Mouse (Mus musculus) heart, embryonic 12.5 days (tissue): ENCODE data around the gene 4931406C07Rik. TPM values are rescaled to one million over a fixed set of nuclear protein-coding genes. Genes with fewer than 3 reads are reported as not detected.

Source experiments
- ATAC-seq: fragments of 200-750 bp; cut with Nextera tagmentation; 2 replicates; pipeline ENCODE4 v1.8.0; 2017; ENCODE audit warnings: moderate TSS enrichment, moderate library complexity; ENCODE audit not compliant: insufficient number of reproducible peaks, low FRiP score
- H3K27ac ChIP-seq: fragments of 300-500 bp; sonication (generic); 2 replicates; pipeline ENCODE4 v1.5.1; 2016; ENCODE audit warnings: mild to moderate bottlenecking, moderate library complexity; ENCODE audit not compliant: poor library complexity, severe bottlenecking
- H3K27me3 ChIP-seq: fragments of 300-500 bp; sonication (generic); replicated peaks from 2 replicates; pipeline ENCODE4 v1.6.1; 2016; ENCODE audit warnings: mild to moderate bottlenecking, moderate library complexity
- H3K36me3 ChIP-seq: fragments of 300-500 bp; sonication (generic); 2 replicates; pipeline ENCODE4 v1.6.1; 2016; ENCODE audit warnings: mild to moderate bottlenecking, moderate library complexity
- H3K4me1 ChIP-seq: fragments of 300-500 bp; sonication (generic); replicated peaks from 2 replicates; pipeline ENCODE4 v1.6.1; 2016; ENCODE audit warnings: mild to moderate bottlenecking
- H3K4me2 ChIP-seq: fragments of 300-500 bp; sonication (generic); 2 replicates; pipeline ENCODE4 v1.6.1; 2016; ENCODE audit warnings: mild to moderate bottlenecking, moderate library complexity
- H3K4me3 ChIP-seq: fragments of 300-500 bp; sonication (generic); 2 replicates; pipeline ENCODE4 v1.5.1; 2016; ENCODE audit warnings: mild to moderate bottlenecking
- H3K9ac ChIP-seq: fragments of 300-500 bp; sonication (generic); 2 replicates; pipeline ENCODE4 v1.6.1; 2016; ENCODE audit warnings: mild to moderate bottlenecking, moderate library complexity
- H3K9me3 ChIP-seq: fragments of 300-500 bp; sonication (generic); replicated peaks from 2 replicates; pipeline ENCODE4 v1.6.1; 2016; ENCODE audit warnings: mild to moderate bottlenecking, moderate library complexity
- WGBS: fragments of 180-500 bp; shearing (Covaris S2); methylation state at CpG from one replicate; pipeline ENCODE4 v1.1.7; 2016; 5-methylcytosine and 5-hydroxymethylcytosine counted together
- polyA plus RNA-seq: library from polyadenylated mRNA; unstranded; fragments of >200 nt; fragmentation: Nextera tagmentation; extraction: Ambion mirVana; gene quantifications from 2 replicates; pipeline ENCODE4 v1.2.1, GENCODE M21; 2016

4931406C07Rik gene
- polyA plus RNA-seq, 1 experiment from 2014 or later: 6.3 TPM

DNA sequence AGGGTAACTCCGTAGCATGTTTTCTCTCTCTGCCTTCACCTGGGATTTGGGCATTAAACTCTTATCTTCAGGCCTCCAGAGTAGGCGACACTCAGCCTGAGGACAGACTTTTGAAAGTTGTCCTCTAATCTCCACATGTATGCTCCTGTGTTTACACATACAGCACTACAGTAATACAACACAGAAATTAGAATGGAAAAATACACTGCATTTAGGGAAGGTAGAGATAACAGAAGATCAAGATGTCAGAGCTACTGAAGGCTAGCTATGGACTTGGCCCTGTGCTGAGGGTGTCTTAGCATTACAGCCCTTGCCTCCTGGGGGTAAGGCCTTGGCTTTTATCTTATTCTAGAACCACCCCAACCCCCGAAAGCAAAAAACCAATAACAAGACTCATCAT, 17.8 kb downstream of the 4931406C07Rik start:
- Histone ChIP-seq H3K36me3 (peaks cover 7% of the 10 kb centered on the region), H3K27me3 (no peaks in the 10 kb centered on the region), H3K9me3 (no peaks in the 10 kb centered on the region), H3K9ac (no peak overlapping the region), H3K4me3 (no peak overlapping the region), H3K4me1 (no peaks in the 10 kb centered on the region), H3K4me2 (no peak overlapping the region), H3K27ac (no peak overlapping the region)
- ATAC-seq: no peak
- 72% methylated on average over 3 of the region's 3 CpGs for WGBS

DNA sequence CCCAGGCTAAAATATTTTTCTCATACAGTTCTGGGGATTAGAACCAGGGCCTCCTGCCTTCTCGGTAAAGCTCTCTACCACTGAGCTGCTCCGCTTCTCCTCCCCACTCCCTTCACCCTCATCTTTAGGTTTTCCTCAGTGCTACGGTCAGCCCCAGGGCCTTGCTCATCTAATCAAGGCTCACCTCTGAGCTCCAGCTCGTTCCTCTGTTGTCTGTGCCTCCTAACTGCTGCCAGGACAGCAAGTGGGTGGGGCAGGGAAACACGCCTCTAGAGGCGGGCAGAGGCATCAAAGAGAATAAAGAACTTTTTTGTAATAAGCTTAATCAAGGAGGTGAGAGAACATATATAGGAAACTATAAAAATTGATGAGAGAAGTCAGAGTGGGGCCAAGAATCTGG, 18.4 kb downstream of the 4931406C07Rik start:
- 62% methylated on average over 6 of the region's 6 CpGs for WGBS
- no peak overlapping the region for H3K4me3 ChIP-seq
- no peaks in the 10 kb centered on the region for H3K27me3 ChIP-seq
- H3K9ac ChIP-seq: no peak overlapping the region
- H3K4me1 ChIP-seq: no peaks in the 10 kb centered on the region
- H3K36me3 ChIP-seq: peaks cover 7% of the 10 kb centered on the region
- H3K27ac ChIP-seq: no peak overlapping the region
- no peak overlapping the region for H3K4me2 ChIP-seq
- ATAC-seq: no peak
- no peaks in the 10 kb centered on the region for H3K9me3 ChIP-seq

DNA sequence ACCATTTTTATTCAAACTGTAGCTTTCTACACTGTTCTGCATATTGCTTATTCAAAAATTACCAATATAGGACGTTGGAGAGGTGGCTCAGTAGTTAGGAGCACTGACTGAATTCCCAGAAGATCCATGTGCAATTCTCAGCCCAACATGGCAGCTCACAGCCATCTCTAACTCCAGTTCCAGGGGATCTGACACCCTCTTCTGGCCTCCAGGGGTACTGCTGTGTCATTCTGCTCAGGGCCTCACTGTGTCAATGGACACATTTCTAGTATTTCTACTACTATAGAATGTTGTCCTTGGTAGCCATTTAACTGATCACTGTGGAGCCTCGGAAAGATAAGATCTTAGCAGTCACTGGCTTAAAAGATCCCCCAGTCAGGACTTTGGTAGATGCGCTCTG, 20.8 kb downstream of the 4931406C07Rik start:
- Histone ChIP-seq H3K27ac (no peak overlapping the region), H3K36me3 (peaks cover 4% of the 10 kb centered on the region), H3K4me3 (no peak overlapping the region), H3K4me2 (no peak overlapping the region), H3K9me3 (no peaks in the 10 kb centered on the region), H3K4me1 (peaks cover 6% of the 10 kb centered on the region), H3K27me3 (no peaks in the 10 kb centered on the region), H3K9ac (no peak overlapping the region)
- ATAC-seq: no peak
- WGBS: 62% methylated on average over 3 of the region's 3 CpGs

DNA sequence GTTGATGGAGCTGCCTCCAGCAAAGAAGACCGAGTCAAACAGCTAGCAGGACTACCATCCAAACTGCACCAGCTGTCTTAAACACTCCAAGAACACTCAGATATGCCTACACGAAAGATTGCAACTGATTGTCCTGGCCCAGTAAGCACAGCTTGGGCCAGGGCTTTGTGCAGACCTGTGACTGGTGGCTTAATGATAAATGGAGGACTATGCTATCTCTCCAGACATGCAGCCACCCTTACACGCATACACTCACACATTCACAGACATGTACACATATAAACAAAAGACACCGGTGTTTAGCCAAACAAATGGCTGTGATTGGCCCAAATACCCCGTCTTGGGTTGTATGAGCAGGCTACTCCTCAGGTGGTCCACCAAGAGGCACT, 25.8 kb downstream of the 4931406C07Rik start:
- 48% methylated on average over 5 of the region's 5 CpGs for WGBS
- Histone ChIP-seq H3K4me3 (peak overlapping the region; percentile 99), H3K4me2 (peak overlapping the region; percentile 74), H3K9me3 (no peaks in the 10 kb centered on the region), H3K27ac (no peak overlapping the region), H3K36me3 (peaks cover 11% of the 10 kb centered on the region), H3K9ac (peak overlapping the region; percentile 60), H3K27me3 (no peaks in the 10 kb centered on the region), H3K4me1 (peaks cover 21% of the 10 kb centered on the region)
- no peak for ATAC-seq

DNA sequence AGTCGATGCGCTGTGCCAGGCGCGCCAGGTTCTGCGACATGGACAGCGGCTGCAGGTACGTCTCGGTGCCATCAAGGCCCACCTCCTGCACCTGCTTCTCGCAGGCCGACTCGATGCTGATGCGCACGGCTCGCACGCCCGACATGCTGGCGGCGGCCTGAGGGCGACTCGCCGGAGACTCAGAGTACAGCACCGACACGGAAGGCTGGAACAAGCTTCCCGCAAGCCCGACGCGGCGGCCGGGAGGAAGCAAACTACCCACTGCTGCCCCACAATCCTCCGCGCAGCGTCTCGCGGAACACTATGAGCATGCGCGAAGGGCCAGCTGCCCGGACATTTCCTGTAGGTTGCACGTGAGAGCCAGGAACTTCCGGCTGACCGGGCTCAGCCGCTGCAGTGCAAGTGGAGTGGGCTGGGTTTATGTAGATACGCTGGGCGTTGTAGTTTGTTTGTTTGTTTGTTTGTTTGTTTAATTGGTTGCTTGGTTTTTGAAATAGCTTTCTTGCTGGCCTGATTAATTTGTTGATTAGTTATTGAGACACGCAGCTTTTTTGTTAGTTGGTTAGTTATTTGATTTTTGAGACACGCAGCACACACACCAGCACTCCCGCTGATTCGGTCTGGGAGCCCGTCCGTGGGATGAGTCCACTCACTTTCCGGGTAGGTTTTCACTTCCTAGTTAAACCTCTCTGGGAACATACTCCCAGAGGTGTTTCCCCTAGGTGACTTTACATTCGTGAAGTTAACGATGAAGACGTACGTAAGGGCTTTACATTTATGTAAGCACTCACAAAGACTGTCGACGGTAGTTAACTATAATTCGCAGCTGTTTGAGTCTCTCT, 26.4 kb downstream of the 4931406C07Rik start, which contains the start of gene Med17:
TSS of gene Med17 (minus strand) at position 283 of the 842 bp plus-strand sequence.
- ATAC-seq: peak; percentile 96
- Histone ChIP-seq H3K27me3 (no peaks in the 10 kb centered on the region), H3K9ac (peak within 1 kb of the TSS; percentile 98), H3K4me3 (peak within 1 kb of the TSS; percentile 99), H3K4me2 (peak within 1 kb of the TSS; percentile 74), H3K27ac (peak within 1 kb of the TSS; percentile 79), H3K9me3 (no peaks in the 10 kb centered on the region), H3K4me1 (peaks cover 21% of the 10 kb centered on the region), H3K36me3 (peaks cover 17% of the 10 kb centered on the region)
- WGBS: 1% methylated on average over 57 of the region's 57 CpGs

DNA sequence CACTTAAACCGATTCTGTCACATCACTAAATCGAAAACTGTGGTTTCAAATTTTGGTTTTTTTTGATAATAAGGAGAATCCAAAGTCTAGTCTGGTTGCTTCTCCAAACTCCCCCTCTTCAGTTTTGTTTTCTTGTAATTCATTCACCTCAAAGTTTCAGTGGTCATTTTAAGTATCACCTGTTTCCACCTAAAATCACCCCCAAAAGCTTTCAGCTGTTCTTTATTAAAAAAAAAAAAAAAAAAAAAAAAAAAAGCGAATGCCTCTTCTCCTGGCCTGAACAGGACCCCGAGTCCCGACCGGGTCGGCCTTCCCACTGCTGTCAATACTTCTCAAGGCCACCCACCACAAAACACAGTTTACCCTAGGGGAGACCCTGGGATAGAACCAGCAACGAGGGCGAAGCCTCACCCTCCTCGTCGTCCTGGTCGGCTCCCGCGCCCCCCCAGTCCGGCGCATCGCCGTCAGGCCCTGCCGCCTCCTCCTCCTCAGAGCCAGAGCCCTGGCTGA, 27.1 kb downstream of the 4931406C07Rik start:
- H3K4me3 ChIP-seq: peak overlapping the region; percentile 99
- no peaks in the 10 kb centered on the region for H3K27me3 ChIP-seq
- H3K4me2 ChIP-seq: peak overlapping the region; percentile 74
- peak overlapping the region; percentile 79 for H3K27ac ChIP-seq
- H3K9ac ChIP-seq: peak overlapping the region; percentile 98
- peaks cover 21% of the 10 kb centered on the region for H3K4me1 ChIP-seq
- no peak; the same call in 1 of the 2 replicates for ATAC-seq
- H3K36me3 ChIP-seq: peaks cover 22% of the 10 kb centered on the region
- 9% methylated on average over 19 of the region's 19 CpGs for WGBS
- no peaks in the 10 kb centered on the region for H3K9me3 ChIP-seq

DNA sequence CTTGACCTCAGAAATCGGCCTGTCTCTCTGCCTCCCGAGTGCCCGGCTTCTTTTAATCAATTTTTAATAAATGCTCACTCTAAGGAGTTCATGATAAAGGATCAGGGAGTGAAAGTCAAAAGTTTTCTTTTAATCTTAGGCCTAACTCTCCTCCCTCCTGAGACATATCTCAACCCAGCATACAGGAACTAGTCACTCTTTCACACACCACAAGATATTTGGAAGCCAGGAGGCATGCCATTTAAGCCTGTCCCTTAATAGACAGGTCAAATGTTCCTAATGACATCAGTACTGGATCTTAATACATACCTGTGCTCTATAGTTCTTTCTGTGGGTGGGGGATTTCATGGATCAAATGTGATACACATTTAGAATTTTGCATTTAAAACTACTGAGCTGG, 27.9 kb downstream of the 4931406C07Rik start:
- Histone ChIP-seq H3K9ac (no peak overlapping the region), H3K4me2 (no peak overlapping the region), H3K27me3 (no peaks in the 10 kb centered on the region)

DNA sequence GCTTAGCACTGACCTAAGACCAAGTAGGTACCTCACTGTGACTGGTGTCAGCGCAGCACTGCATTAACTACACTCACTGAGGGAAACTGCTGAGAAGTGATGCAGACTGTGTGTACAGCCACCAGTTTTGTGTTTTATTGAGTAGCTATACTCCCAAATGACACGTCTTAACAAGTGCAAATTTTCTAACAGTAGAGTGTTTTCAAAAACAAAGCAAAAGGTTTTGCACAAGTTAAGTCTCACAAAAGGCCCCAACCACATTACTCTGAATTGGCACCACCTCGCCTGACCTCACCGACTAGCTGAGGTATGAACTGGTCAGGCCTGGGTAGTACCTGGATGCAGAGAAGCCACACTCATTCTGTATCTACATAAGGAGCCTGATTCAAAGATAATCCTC, 29.4 kb downstream of the 4931406C07Rik start:
- 93% methylated on average over 4 of the region's 4 CpGs for WGBS
- no peak overlapping the region for H3K4me3 ChIP-seq
- H3K27me3 ChIP-seq: no peaks in the 10 kb centered on the region
- no peak for ATAC-seq
- no peak overlapping the region for H3K4me2 ChIP-seq
- H3K4me1 ChIP-seq: peaks cover 21% of the 10 kb centered on the region
- H3K9ac ChIP-seq: no peak overlapping the region
- no peak overlapping the region for H3K27ac ChIP-seq
- H3K9me3 ChIP-seq: no peaks in the 10 kb centered on the region
- peaks cover 45% of the 10 kb centered on the region for H3K36me3 ChIP-seq

More for the DNA sequence above, 27.9 kb downstream of the 4931406C07Rik start:
- H3K4me1 ChIP-seq: peaks cover 21% of the 10 kb centered on the region
- peaks cover 31% of the 10 kb centered on the region for H3K36me3 ChIP-seq
- no peak overlapping the region for H3K4me3 ChIP-seq
- 90% methylated on average over 3 of the region's 3 CpGs for WGBS
- no peaks in the 10 kb centered on the region for H3K9me3 ChIP-seq
- no peak for ATAC-seq
- H3K27ac ChIP-seq: no peak overlapping the region

DNA sequence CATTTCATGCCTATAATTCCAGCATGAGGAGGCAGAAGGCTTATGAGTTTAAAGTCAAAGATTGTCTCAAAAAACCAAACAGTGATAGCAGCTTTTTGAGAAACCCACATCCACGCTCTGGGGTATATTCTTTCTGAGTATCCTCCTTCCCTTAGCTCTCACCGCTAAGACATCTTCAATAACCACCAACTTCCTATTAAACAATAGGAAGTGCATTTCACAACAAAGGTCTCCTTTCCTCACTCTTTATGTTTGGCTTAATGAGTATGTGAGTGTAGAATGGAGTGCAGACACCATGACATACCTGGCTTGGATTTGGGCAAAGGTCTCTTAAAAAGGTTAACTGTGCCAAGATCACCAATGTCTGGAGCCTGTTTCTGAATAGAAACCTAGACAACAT, 32.3 kb downstream of the 4931406C07Rik start:
- H3K27ac ChIP-seq: no peak overlapping the region
- peaks cover 12% of the 10 kb centered on the region for H3K4me1 ChIP-seq
- H3K4me2 ChIP-seq: no peak overlapping the region
- H3K4me3 ChIP-seq: no peak overlapping the region
- ATAC-seq: no peak
- peaks cover 72% of the 10 kb centered on the region for H3K36me3 ChIP-seq
- WGBS: 94% methylated on average over 2 of the region's 2 CpGs
- no peak overlapping the region for H3K9ac ChIP-seq
- no peaks in the 10 kb centered on the region for H3K9me3 ChIP-seq
- H3K27me3 ChIP-seq: no peaks in the 10 kb centered on the region

DNA sequence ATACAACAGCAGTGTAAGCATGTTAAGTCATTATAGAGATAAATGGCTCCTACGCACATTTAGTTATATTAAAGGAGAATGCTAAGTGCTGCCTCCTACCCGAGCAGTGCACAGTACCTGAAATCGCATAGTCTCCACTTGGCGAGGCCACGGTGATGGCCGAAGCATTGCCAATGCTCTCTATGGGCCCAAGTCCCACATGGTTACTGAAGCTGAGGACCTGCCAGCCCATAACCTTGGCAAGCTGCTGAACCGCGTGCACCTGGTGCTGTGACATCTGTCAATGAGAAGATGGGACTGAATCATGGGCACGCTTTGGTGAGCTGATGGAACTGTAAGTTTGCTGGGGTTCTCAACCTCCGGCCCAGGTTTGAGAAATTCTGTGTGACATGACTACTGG, 42.8 kb downstream of the 4931406C07Rik start:
- Histone ChIP-seq H3K4me1 (no peaks in the 10 kb centered on the region), H3K36me3 (peaks cover 81% of the 10 kb centered on the region), H3K27ac (no peak overlapping the region), H3K9me3 (no peaks in the 10 kb centered on the region), H3K4me2 (no peak overlapping the region), H3K27me3 (no peaks in the 10 kb centered on the region), H3K4me3 (no peak overlapping the region), H3K9ac (no peak overlapping the region)
- 94% methylated on average over 10 of the region's 10 CpGs for WGBS
- no peak for ATAC-seq

DNA sequence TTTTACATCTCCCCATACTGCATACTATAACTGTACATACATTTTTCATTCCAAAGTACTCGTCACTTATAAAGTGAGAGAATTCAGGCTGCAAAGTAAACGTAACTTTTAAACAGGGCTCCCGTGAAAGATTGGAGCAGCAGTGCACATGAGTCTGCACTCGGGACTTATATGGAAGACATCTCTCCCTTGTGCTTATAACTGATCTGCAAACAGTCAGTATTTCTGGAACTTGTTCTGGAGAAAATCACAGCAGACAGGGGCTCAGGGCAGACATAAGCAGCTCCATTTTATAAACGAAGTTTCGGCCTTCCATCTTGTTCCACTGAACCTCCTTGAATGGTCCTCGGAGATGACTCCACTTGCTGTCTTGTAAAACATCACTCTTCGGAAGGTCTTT, 44.3 kb downstream of the 4931406C07Rik start:
- ATAC-seq: no peak
- no peak overlapping the region for H3K27ac ChIP-seq
- H3K36me3 ChIP-seq: peaks cover 68% of the 10 kb centered on the region
- no peak overlapping the region for H3K9ac ChIP-seq
- no peaks in the 10 kb centered on the region for H3K27me3 ChIP-seq
- no peaks in the 10 kb centered on the region for H3K9me3 ChIP-seq
- H3K4me3 ChIP-seq: no peak overlapping the region
- H3K4me1 ChIP-seq: no peaks in the 10 kb centered on the region
- WGBS: 90% methylated on average over 8 of the region's 8 CpGs
- H3K4me2 ChIP-seq: no peak overlapping the region
